Mouse (Mus musculus) heart, embryonic 10.5 days (tissue): ENCODE measurements at regions not wholly inside any gene's neighbourhood (a gene's known extent, or its start where the extent isn't known, plus 50 kb on each side); places are given as distances from the start of the nearest gene placed in this dataset.

Experiments
- DNase-seq: peaks from one replicate; pipeline ENCODE4 v3.0.0-alpha.2; 2017; ENCODE audit warnings: low spot score
- H3K27ac ChIP-seq: fragments of 300-500 bp; sonication (generic); 2 replicates; pipeline ENCODE4 v1.5.1; 2016; ENCODE audit warnings: mild to moderate bottlenecking
- H3K27me3 ChIP-seq: fragments of 300-500 bp; sonication (generic); 2 replicates; pipeline ENCODE4 v1.6.1; 2016; ENCODE audit warnings: mild to moderate bottlenecking; ENCODE audit not compliant: poor library complexity, insufficient read depth, severe bottlenecking
- H3K36me3 ChIP-seq: fragments of 300-500 bp; sonication (generic); 2 replicates; pipeline ENCODE4 v1.6.1; 2016; ENCODE audit warnings: mild to moderate bottlenecking, moderate library complexity
- H3K4me1 ChIP-seq: fragments of 300-500 bp; sonication (generic); 2 replicates; pipeline ENCODE4 v1.6.1; 2016; ENCODE audit warnings: mild to moderate bottlenecking
- H3K4me3 ChIP-seq: fragments of 300-500 bp; sonication (generic); 2 replicates; pipeline ENCODE4 v1.5.1; 2016; ENCODE audit warnings: mild to moderate bottlenecking, moderate library complexity
- H3K9me3 ChIP-seq: fragments of 300-500 bp; sonication (generic); 2 replicates; pipeline ENCODE4 v1.6.1; 2016; ENCODE audit warnings: mild to moderate bottlenecking, moderate library complexity
- WGBS: fragments of 180-500 bp; shearing (Covaris S2); methylation state at CpG from one replicate; pipeline ENCODE4 v1.1.7; 2016; 5-methylcytosine and 5-hydroxymethylcytosine counted together

DNA sequence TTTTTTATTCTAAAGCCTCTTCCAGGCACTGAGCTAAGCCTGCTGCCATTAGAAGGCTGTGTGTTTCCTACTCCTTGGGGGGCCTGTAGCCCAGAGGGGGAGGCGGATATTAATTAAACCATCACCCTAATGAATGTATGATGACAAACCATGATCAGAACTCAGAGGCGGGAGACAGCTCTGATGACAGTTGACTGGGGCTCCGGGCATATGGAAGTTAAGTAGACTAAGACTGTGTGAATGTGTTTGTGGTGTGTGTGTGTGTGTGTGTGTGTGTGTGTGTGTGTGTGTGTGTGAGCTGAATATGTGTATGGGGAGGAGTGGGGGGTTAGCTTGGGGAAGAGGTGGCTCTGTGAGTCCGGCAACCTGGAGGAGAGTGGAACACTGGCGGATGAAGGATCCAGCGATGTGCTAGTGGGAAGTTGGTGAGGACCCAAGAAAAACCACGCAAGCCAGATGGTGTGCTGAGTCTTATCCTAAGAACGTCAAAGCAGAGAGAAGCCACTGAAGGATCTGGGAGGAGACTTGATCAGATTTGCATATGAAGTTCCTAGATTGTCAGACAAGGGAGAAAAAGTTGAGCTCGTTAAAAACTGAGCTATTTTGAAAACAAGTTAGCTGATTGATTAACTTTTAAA, 256.7 kb downstream of the Lmx1a start:
- no peak for DNase-seq
- Histone ChIP-seq H3K27ac (no peak overlapping the region), H3K9me3 (no peaks in the 10 kb centered on the region), H3K4me1 (no peaks in the 10 kb centered on the region), H3K4me3 (no peak overlapping the region), H3K36me3 (no peaks in the 10 kb centered on the region), H3K27me3 (no peaks in the 10 kb centered on the region)
- WGBS: 67% methylated on average over 9 of the region's 9 CpGs

DNA sequence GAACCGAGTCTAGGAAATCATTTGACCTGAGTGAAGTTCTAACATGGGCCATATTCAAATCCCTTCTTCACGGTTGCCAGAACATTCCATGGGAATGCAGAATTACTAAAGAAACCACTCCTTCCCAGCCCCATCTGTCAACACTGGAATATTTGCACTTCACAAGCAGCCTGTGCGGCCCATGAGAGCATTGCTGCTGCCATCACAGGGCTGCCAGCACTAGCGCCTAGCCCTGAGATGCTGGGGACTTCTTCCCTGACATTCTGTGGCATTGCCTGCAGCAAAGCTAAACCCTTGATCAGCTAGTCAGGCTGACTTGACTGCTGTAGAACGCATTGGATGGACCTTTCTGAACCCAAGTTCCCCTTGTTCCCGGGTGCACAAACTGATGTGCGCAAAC, 258.8 kb downstream of the Lmx1a start:
- H3K27ac ChIP-seq: no peak overlapping the region
- H3K4me3 ChIP-seq: no peak overlapping the region
- no peak for DNase-seq
- no peaks in the 10 kb centered on the region for H3K4me1 ChIP-seq
- no peaks in the 10 kb centered on the region for H3K9me3 ChIP-seq
- no peaks in the 10 kb centered on the region for H3K36me3 ChIP-seq
- H3K27me3 ChIP-seq: no peaks in the 10 kb centered on the region
- 75% methylated on average over 7 of the region's 7 CpGs for WGBS

DNA sequence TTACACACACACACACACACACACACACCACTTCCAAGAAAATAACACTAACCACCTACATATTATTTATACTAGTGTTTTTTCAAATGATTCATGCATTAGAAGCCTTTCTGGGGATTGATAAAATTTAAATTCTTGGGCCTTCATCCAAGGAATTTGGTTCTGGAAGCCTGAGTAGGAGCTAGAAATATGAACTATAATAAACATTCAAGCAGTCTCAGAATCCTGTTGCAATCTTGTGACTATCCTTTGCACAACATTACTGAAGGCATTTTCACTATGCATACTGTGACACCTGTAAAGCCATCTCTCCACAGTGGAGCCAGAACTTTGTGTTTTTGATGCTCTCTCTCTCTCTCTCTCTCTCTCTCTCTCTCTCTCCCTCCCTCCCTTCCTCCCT, 262.7 kb downstream of the Lmx1a start:
- no peak overlapping the region for H3K27ac ChIP-seq
- H3K4me3 ChIP-seq: no peak overlapping the region
- H3K36me3 ChIP-seq: no peaks in the 10 kb centered on the region
- no peaks in the 10 kb centered on the region for H3K4me1 ChIP-seq
- H3K27me3 ChIP-seq: no peaks in the 10 kb centered on the region
- no peak for DNase-seq
- no peaks in the 10 kb centered on the region for H3K9me3 ChIP-seq

DNA sequence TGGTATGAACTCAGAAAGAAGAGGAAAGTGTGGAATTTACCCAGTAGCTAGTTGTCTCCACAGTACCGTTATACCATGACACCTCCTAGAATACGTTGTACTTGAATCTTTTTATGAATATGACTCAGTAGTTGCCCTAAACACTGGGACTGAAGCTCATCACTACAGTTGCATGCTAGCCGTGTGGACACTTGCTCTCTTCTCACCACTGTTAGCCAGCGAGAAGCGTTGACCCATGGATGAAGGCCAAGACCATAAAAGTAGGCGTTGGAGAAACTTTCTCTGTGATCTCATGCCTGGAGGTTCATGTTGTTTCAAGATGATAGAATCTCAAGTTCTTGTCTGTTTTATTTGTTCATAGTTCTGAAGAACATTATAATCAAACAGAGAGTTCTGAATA, 269.5 kb downstream of the Lmx1a start:
- WGBS: 91% methylated on average over 6 of the region's 6 CpGs
- Histone ChIP-seq H3K36me3 (no peaks in the 10 kb centered on the region), H3K27ac (no peak overlapping the region), H3K4me1 (no peaks in the 10 kb centered on the region), H3K4me3 (no peak overlapping the region), H3K9me3 (no peaks in the 10 kb centered on the region), H3K27me3 (no peaks in the 10 kb centered on the region)
- no peak for DNase-seq

DNA sequence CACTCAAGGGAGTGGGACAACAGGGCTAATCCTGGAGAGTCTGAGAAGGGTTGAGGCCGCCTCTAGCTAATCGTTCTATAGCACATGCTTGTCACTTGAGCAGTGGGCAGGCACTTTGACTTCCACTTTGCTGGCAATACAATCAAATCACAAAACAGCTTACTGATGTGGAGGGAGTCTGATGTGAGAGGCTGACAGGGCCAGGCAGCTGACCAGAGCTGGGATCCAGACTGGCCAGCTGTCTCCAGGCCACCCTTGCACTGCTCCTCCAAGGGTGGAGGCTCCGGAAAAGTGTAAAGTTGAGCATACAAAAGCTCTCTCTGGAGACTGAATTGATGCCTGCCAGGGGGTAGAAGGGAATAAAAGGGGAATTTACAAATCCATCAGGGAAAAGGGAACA, 280.5 kb downstream of the Lmx1a start:
- no peak for DNase-seq

DNA sequence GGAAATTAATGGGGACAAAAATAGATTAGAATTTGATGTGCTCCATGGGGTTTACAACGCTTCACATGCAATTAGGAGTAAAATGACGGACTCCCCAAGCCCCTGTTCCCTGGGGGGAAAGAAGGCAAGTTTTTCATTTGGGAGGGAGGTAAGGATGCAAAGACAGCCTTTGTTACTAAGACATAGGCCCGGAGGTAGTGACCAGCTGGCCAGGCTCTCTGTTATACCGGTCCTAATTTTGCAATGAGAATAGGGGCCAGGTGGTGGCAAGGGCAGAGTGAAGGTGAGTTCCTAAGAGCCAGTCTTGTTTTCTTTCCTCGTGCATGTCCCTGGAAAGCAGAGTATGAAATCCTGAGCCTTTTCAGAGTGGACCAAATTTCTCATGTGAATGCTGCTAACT, 280.9 kb downstream of the Lmx1a start:
- H3K4me1 ChIP-seq: no peaks in the 10 kb centered on the region
- no peak overlapping the region for H3K27ac ChIP-seq
- no peak overlapping the region for H3K4me3 ChIP-seq
- DNase-seq: no peak
- H3K9me3 ChIP-seq: no peaks in the 10 kb centered on the region
- WGBS: 76% methylated on average over 5 of the region's 5 CpGs
- H3K27me3 ChIP-seq: no peaks in the 10 kb centered on the region
- H3K36me3 ChIP-seq: no peaks in the 10 kb centered on the region

More for the DNA sequence above, 280.5 kb downstream of the Lmx1a start:
- no peaks in the 10 kb centered on the region for H3K27me3 ChIP-seq
- H3K4me3 ChIP-seq: no peak overlapping the region
- no peaks in the 10 kb centered on the region for H3K4me1 ChIP-seq
- no peaks in the 10 kb centered on the region for H3K36me3 ChIP-seq
- H3K9me3 ChIP-seq: no peaks in the 10 kb centered on the region
- no peak overlapping the region for H3K27ac ChIP-seq
- WGBS: 86% methylated on average over 3 of the region's 3 CpGs

DNA sequence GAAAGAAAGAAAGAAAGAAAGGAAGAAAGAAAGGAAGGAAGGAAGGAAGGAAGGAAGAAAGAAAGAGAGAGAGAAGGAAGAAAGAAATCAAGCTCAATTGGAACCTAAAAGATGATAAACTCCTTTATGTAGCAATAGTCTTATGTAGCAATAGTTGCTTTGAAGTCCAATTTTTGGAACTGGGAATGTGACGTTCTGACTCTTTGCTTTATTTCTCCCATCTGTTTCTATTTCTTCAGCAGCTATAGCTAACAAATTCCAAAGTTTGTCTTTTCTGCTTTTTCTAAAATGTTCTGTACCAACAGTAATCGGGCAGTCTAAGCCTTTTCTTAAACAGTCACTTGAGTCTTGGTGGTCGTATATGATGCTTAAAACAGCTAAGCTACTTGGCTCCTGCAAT, 287.7 kb downstream of the Lmx1a start:
- H3K27ac ChIP-seq: no peak overlapping the region
- H3K4me3 ChIP-seq: no peak overlapping the region
- no peaks in the 10 kb centered on the region for H3K36me3 ChIP-seq
- no peak for DNase-seq
- WGBS: 80% methylated on average over 3 of the region's 3 CpGs
- H3K9me3 ChIP-seq: no peaks in the 10 kb centered on the region
- H3K4me1 ChIP-seq: no peaks in the 10 kb centered on the region
- H3K27me3 ChIP-seq: no peaks in the 10 kb centered on the region

DNA sequence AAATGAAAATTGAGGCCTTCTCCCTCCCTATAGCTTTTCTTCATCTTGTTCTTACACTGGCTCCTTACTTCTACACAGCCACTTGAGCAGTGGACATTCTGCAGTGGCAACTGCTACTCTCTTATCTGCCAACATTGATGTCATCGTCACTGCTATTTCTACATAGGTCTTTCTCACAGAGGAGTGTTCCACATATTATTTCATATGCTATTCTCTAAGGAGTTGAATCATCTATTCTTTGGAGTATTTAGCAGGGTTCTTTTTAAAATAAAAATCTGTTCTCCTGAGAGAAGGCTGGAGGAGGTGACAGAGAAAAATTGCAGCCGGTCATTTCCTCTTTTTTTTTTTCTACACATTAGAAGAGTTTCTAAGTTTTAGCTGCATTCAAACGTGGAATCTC, 290.1 kb downstream of the Lmx1a start:
- Histone ChIP-seq H3K36me3 (no peaks in the 10 kb centered on the region), H3K9me3 (no peaks in the 10 kb centered on the region), H3K27ac (no peak overlapping the region), H3K4me1 (no peaks in the 10 kb centered on the region), H3K4me3 (no peak overlapping the region), H3K27me3 (no peaks in the 10 kb centered on the region)
- DNase-seq: no peak
- 72% methylated on average over 3 of the region's 3 CpGs for WGBS

DNA sequence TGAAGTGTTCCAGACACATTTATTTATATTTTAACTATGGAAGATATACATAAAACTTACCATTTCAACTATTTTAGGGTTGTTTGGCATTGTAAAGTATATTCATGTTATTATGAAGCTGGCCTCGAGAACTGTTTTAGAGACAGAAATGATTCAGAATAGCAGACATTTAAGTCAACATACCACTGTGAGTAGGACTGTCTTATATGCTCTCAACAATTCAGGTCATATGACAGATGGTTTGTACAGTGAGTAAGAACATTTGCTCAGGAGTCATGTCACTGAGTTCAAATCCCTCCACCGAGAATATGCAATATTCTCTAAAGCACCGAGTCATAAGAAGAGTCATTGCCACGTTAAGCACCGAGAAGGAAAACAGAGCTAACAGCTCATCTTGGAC, 290.6 kb downstream of the Lmx1a start:
- H3K9me3 ChIP-seq: no peaks in the 10 kb centered on the region
- no peaks in the 10 kb centered on the region for H3K4me1 ChIP-seq
- H3K4me3 ChIP-seq: no peak overlapping the region
- H3K27ac ChIP-seq: no peak overlapping the region
- no peaks in the 10 kb centered on the region for H3K27me3 ChIP-seq
- H3K36me3 ChIP-seq: no peaks in the 10 kb centered on the region
- 88% methylated on average over 5 of the region's 5 CpGs for WGBS
- DNase-seq: no peak

DNA sequence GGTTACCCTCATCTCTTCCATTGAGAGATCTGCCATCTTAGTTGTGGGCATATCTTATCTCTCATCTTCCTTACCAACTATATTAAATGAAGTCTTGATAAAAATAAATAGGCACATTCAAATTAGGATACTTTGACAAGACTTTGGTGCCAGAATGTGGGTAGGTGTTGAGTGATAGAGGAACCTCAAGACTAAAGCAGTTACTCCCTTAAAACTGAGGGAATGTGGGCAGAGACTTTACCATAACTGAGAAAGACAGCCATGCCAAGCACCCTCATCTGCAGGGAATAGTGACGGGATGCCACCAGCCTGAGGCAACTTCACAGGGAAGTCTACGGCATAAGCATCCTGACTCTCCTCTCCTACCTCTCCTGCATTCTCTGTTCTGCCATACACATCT, 292.3 kb downstream of the Lmx1a start:
- Histone ChIP-seq H3K4me1 (no peaks in the 10 kb centered on the region), H3K36me3 (no peaks in the 10 kb centered on the region), H3K4me3 (no peak overlapping the region), H3K9me3 (no peaks in the 10 kb centered on the region), H3K27ac (no peak overlapping the region), H3K27me3 (no peaks in the 10 kb centered on the region)
- 85% methylated on average over 2 of the region's 2 CpGs for whole genome bisulfite sequencing
- no peak for DNase-seq

DNA sequence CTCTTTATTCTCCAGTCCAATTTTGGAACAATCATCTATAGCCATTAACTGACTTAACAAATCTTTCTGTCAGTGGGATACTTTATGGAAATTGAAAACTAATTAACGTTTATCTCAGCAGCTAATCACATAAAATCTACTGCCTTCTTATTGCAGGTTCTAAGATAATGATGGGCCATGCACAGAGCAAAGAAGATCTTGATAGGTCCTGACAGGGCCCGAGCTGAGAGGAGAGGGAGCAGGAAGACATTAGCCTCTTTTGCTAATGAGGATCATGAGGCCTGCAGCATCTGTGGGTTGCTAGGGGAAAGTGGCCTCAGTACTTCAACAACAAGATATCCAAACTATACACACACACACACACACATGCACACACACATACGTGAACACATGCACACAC, 318.4 kb downstream of the Lmx1a start:
- Histone ChIP-seq H3K27me3 (no peaks in the 10 kb centered on the region), H3K4me3 (no peak overlapping the region), H3K4me1 (no peaks in the 10 kb centered on the region), H3K9me3 (no peaks in the 10 kb centered on the region), H3K27ac (no peak overlapping the region), H3K36me3 (no peaks in the 10 kb centered on the region)
- WGBS: 83% methylated on average over 3 of the region's 3 CpGs
- no peak for DNase-seq

DNA sequence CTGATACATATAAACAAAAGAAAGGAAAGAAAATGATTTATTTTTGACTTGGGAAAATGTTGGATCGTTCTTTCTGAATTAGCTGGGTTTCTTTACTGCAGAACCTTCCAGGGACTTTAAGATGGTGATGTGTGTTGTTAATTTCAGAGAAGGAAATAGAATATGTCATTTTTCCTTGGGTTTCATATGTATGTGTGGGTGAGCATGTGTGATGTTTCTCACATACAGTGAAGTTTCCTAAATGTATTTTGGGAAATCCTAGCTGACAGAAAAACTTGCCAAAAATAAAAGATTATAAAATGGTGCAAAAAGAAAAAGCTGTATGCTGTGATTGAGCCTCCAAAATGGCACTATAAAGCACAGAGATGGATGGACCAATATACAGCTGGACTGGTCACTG, 319.2 kb downstream of the Lmx1a start:
- H3K9me3 ChIP-seq: no peaks in the 10 kb centered on the region
- 89% methylated on average over 1 of the region's 1 CpGs for WGBS
- no peaks in the 10 kb centered on the region for H3K4me1 ChIP-seq
- H3K27ac ChIP-seq: no peak overlapping the region
- no peaks in the 10 kb centered on the region for H3K36me3 ChIP-seq
- DNase-seq: no peak
- no peak overlapping the region for H3K4me3 ChIP-seq
- no peaks in the 10 kb centered on the region for H3K27me3 ChIP-seq

DNA sequence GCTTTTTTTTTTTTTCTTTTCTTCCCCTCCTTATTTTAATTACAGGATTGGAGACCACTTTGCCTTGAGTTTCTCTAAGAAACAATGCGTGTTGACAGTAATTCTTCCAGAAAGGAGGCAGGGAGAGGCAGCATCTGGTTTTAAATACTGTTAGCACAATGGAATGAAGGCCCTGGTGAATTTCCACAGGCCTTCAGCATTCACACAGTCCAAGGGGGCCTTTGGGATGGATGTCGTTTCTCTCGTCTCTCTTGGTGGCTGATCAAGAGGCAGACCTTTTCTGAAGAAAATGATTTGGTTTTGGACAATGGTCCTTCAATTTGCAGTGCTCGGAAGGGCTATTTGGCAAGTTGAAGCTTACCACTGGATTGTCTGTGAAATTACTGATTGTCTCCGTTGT, 321.4 kb downstream of the Lmx1a start:
- 82% methylated on average over 5 of the region's 5 CpGs for WGBS
- Histone ChIP-seq H3K27ac (no peak overlapping the region), H3K4me3 (no peak overlapping the region), H3K4me1 (no peaks in the 10 kb centered on the region), H3K27me3 (no peaks in the 10 kb centered on the region), H3K36me3 (no peaks in the 10 kb centered on the region), H3K9me3 (no peaks in the 10 kb centered on the region)
- DNase-seq: no peak

DNA sequence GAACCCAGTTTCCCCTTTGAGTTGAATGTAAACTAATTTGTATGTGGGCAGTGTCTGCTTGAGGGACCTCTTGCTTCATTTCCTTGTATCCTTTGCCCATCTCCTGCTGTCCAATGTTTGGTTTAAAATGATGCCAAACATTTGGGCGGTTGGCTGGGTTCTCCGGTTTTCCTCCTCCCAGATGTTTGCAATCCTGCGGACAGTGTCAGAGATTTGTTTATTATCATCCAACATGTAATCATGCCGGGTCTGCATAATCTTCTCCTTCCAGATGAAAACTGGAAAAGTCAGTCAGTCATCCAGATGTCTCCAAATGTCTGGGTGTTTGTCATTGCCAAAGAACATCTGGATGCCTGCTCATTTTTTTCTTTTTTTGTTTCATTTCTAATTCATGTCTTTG, 323.0 kb downstream of the Lmx1a start:
- Histone ChIP-seq H3K36me3 (no peaks in the 10 kb centered on the region), H3K27ac (no peak overlapping the region), H3K4me1 (no peaks in the 10 kb centered on the region), H3K4me3 (no peak overlapping the region), H3K27me3 (no peaks in the 10 kb centered on the region), H3K9me3 (no peaks in the 10 kb centered on the region)
- 83% methylated on average over 4 of the region's 4 CpGs for WGBS
- DNase-seq: no peak
